Mouse (Mus musculus) hindlimb bud, embryonic 11.5 days (tissue): Measurements from ENCODE around the gene Foxk1.

Source experiments
- DNase-seq: peaks from one replicate; pipeline ENCODE4 v3.0.0-alpha.2; 2012; ENCODE audit warnings: low read depth, low spot score; ENCODE audit errors: extremely low spot score

Foxk1 gene

GRCm38 (mm10) chr5:142416070-142416775 is 14.9 kb downstream of the Foxk1 start:
- DNase-seq, result no peak

- DNase-seq, result no peak
Observed at GRCm38 (mm10) chr5:142417104-142417503, 15.8 kb downstream of the Foxk1 start.

GRCm38 (mm10) chr5:142417876-142418275 is 16.6 kb downstream of the Foxk1 start:
- no peak for DNase-seq

DNA sequence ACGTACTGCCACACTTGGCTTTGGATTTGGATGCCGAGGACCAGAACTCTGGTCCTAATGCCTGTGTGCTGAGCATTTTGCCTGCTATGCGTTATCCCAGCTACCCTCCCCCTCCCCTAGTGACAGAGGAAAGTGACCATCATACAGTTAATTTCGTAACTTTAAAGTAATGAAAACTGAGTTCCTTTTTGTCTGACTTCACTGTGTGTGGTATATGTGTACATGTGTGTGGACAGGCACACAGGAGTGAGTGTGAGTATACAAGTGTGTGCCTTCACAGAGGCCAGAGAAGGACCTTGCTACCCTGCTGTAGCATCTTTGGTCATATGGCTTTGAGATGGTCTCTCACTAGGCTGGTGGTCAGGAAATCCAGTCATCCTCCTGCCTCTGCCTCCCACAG is 17.1 kb downstream of the Foxk1 start:
- no peak for DNase-seq

DNA sequence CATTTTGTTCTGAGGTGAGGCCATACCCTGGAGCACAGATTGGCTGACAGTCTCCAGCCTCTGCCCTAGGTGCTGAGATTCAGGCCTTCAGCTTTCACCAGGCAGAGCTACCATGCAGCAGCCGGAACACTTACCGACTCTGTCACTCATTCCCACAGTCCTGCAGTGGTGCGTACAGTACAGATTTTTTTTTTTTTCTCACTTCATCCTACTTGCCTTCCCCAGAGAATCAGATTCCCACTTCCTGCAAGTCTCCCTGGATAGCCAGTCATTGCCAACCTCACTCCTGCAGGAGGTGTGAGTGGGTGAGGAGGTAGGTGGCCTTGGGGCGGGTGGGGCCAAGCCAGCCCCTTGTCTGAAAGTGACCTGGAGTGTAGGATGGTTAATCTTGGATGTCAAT is 19.0 kb downstream of the Foxk1 start:
- DNase-seq, result no peak

DNA sequence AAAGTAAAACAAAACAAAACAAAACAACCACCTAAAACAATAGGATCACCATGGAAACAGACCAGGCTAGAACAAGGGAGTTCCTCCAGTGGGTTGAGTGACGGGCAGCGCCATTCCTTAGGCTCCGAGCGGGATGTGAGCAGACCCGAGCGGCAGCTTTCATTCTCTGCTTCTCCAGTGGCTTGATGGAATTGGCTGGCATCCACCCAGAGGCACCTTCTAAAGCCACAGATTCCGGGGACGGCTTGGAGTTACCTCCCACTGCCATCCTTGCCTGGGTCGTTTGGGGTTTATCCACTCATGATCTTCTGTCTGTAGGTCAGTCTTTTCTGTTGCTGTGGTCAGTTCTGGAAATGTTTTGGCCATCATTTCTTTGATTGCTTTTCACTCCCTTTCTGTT is 19.6 kb downstream of the Foxk1 start:
- no peak for DNase-seq

- no peak for DNase-seq
Observed at GRCm38 (mm10) chr5:142421886-142422285, 20.6 kb downstream of the Foxk1 start.

DNA sequence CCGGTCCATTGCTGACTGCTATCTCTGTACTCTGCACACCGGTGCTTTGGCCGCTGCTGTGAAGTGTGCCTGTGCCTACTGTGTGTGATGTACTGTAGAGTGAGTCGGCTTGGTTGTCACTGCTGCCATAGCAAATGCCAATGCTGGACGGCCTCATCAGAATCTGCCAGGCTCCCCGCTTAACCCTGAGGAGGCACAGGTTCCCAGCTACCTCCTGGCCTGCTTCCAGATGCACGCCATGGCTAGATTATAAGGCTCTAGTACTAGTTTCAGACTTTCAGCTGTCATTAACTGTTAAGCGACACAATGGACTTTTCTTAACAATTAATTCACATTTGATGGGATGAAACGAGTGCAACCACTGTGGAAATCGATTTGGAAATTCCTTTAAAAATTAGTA is 21.8 kb downstream of the Foxk1 start:
- no peak for DNase-seq

DNA sequence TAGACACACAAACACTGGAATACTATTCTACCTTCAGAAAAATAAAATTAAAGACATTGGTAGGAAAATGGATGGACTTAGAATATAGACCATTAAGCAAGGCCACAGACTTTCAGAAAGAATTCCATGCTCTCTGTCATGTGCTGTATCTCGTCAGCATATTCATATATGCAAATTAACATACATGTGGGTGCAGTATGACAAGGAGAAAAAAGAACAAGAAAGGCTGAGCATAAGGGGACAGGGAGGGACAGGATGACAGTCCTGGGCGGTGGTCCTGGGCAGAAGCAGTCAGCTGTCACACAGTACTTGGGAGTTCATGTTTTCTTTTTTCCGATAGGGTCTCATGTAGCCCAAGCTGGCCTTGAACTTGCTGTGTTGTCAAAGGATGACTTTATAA is 22.4 kb downstream of the Foxk1 start:
- no peak for DNase-seq

- DNase-seq, result no peak
Observed at GRCm38 (mm10) chr5:142424627-142425349, 23.5 kb downstream of the Foxk1 start.

GRCm38 (mm10) chr5:142426476-142426875 is 25.2 kb downstream of the Foxk1 start:
- DNase-seq, result no peak

DNA sequence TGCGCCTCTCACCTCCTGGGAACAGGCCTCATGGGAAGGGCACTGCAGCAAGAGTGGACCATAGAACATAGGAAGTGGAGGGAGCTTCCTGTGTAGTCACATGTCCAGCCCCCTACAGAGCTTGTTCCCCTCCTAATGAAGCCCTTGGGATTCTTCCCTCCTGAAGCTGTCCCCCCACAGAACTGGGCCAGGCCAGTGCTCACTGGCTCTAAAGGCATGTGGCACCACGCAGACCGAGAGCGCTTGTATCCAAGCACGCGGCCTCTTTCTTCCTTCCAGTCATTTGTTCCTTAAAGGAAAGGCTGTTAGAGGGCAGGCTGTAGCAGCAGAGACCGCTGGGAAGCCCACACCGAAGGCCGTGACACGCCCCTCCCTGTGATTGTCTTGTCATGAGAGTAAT is 26.6 kb downstream of the Foxk1 start:
- DNase-seq, result no peak

- DNase-seq, result no peak
Observed at GRCm38 (mm10) chr5:142428691-142429090, 27.4 kb downstream of the Foxk1 start.

DNA sequence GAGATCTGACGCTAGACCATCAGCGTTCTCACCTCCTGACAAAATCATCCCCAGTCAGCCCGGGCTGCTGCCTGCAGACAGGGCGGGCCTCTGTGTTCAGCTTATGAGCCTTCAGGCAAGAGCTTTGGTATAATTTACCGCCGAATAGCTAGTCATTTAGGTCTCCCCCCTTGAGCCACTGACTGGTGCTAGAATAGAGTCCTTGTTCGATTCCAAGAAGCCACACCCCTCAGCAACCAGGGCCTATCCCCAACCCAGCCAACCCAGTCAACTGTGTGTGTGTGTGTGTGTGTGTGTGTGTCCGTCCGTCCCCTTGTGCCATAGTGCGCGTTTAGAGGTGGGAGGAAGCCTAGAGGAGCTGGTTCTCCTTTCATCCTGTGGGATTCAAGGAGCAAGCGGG is 29.7 kb downstream of the Foxk1 start:
- DNase-seq, result no peak

DNA sequence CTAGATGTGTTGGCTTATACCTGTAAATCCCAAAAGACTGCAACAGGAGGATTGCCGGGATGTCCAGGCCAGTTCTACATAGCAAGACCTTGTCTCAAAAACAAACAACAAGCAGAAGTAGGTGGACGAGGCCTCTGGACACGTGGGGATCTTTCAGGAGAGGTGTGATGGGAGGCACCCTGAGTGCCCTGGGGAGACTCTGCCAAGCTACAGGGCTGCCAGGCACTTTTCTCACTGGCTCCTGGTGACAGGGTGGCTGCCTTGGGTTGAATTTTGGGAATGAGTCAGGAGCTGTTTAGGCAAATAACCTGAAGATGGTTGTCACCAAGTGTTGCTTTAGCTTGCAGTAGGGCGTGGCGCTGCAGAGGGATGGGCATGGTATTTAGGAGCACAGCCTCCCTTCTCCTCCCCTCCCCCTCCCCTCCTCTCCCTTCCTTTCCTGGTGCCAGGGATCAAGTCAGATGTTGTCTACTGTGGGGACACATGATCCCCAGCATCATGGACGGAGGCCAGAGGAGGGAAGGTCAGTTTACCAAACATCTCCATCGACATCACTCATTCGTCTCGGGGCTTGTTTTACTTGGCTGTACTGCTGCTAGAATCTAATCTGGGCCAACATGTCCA is 30.6 kb downstream of the Foxk1 start:
- DNase-seq, result no peak

- no peak for DNase-seq
Observed at GRCm38 (mm10) chr5:142432695-142433094, 31.4 kb downstream of the Foxk1 start.

GRCm38 (mm10) chr5:142434052-142434451 is 32.8 kb downstream of the Foxk1 start:
- no peak for DNase-seq

DNA sequence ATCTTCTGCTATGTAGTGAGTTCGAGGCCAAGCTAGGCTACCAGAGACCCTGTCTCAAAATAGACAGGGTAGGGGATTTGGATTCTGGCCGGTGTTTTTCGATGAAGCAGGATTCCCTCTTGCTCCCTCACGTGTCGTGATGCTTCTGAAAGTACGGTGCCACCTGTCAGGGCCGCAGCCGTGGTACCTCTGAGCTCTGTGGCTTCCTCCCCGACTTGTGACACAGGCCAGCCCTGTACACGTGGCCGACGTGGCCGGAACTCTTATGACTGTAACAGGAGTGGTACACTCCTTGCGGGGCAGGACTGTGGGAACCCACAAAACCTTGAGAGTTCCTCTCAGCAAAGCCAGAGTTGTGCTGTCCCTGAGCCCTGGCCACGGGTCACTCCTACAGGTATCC is 34.4 kb downstream of the Foxk1 start:
- DNase-seq, result no peak

GRCm38 (mm10) chr5:142438380-142438938 is 37.2 kb downstream of the Foxk1 start:
- DNase-seq, result no peak

- no peak for DNase-seq
Observed at GRCm38 (mm10) chr5:142439911-142440432, 38.7 kb downstream of the Foxk1 start.

DNA sequence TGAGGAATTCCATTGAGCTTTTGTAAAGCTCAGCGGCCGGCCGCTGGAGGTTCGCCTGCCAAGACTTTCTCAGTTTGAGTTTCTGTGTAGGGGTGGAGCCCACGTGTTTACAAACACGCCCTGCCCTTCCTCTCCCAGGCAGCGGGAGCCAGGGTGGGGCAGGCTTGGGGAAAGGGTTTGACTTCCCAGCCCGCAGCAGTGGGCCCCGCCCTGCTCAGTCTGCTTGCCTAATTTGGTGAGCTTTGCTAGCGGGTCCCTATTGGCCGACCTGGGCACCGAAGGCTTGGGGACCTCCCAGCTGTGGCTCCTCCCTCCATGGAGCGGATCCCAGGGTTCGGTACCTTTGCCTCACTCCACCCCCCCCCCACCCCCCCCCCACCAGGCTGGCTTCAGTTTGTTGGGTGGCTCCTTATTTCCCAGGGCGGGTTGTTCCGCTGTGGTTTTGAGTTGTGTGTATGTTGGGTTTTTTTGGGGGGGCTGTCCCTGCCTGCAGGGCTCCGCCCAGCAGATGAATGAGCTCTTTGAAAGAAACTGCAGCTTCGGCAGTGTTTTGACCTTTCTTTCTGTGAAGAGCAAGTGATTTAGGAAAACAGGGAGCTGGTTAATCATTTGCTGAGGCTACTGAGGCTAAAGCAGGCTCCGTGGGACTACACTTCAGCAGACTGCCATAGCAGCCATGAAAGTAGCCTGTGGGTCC is 39.3 kb downstream of the Foxk1 start:
- DNase-seq, result no peak
